Mouse (Mus musculus): ENCODE results near the gene Prrg4. TPM values are rescaled to one million over a fixed set of nuclear protein-coding genes. Genes with fewer than 3 reads are reported as not detected.
"Not testable (repeated sequence)": the region's sequence is repeated elsewhere in the genome, so short reads cannot be mapped to it uniquely, and the experiment has no call there.

Prrg4 gene
- polyA plus RNA-seq, 1 experiment = 1.6 TPM

DNA sequence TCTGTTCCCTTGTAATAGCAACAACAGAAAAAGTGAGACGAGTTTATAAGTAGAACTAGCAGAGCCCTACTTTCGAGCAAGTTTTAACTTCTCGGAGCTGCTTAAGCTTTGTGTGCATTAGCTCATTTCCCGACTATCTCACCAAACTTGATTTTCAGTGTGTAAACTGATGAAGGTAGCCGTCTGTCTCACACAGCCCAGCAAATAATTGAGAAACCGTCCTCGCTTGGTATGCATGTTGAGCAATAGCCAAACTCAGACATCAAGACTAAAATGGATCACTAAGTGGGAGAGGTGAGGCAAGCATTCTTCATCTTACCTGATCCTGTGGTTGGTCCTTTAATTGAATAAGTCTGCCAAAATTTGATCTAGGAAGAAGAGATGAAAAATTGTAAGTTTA is 7.9 kb downstream of the Prrg4 start:
- 86% methylated on average over 7 of the region's 7 CpGs for WGBS
- Histone ChIP-seq H3K27ac (ENCODE audit: insufficient read depth, low read depth, low read length) (no peak overlapping the region), H3K27me3 (replicated peaks; ENCODE audit: control insufficient read depth, insufficient read depth, low read length) (no peaks in the 10 kb centered on the region), H3K36me3 (ENCODE audit: control insufficient read depth, insufficient read depth, low read length) (no peaks in the 10 kb centered on the region), H3K4me1 (ENCODE audit: control insufficient read depth, insufficient read depth, low read length) (no peaks in the 10 kb centered on the region), H3K4me3 (ENCODE audit: insufficient read depth, low read depth, low read length) (no peak overlapping the region)
- TF ChIP-seq POLR2A (IDR thresholded peaks at IDR 0.05; ENCODE audit: low read depth, low read length) = no peak
- no peak for TF ChIP-seq CTCF (conservative IDR thresholded peaks at IDR 0.05; ENCODE audit: insufficient read depth, insufficient read length, low read depth, low read length)
- DNase-seq = no peak

DNA sequence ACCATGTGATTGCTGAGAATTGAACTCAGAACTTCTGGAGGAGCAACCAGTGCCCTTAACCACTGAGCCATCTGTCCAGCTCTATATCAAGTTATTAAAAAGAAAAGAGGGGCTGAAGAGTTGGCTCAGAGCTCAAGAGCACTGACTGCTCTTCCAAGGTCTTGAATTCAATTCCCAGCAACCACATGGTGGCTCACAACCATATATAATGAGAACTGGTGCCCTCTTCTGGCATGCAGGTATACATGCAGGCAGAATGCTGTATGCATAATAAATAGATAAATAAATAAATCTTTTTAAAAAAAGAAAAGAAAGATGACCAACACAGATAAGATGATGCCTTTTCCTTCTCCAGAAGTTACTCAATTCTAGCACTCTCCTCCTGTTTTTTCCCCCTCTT is 8.7 kb downstream of the Prrg4 start:
- H3K36me3 ChIP-seq (ENCODE audit: control insufficient read depth, insufficient read depth, low read length) = no peaks in the 10 kb centered on the region
- H3K27me3 ChIP-seq (replicated peaks; ENCODE audit: control insufficient read depth, insufficient read depth, low read length) = no peaks in the 10 kb centered on the region
- H3K4me1 ChIP-seq (ENCODE audit: control insufficient read depth, insufficient read depth, low read length) = no peaks in the 10 kb centered on the region
- no peak overlapping the region for H3K4me3 ChIP-seq (ENCODE audit: insufficient read depth, low read depth, low read length)
- H3K27ac ChIP-seq (ENCODE audit: insufficient read depth, low read depth, low read length) = no peak overlapping the region
- no peak for DNase-seq
- TF ChIP-seq CTCF (conservative IDR thresholded peaks at IDR 0.05; ENCODE audit: insufficient read depth, insufficient read length, low read depth, low read length) = no peak
- no peak for TF ChIP-seq POLR2A (IDR thresholded peaks at IDR 0.05; ENCODE audit: low read depth, low read length)

DNA sequence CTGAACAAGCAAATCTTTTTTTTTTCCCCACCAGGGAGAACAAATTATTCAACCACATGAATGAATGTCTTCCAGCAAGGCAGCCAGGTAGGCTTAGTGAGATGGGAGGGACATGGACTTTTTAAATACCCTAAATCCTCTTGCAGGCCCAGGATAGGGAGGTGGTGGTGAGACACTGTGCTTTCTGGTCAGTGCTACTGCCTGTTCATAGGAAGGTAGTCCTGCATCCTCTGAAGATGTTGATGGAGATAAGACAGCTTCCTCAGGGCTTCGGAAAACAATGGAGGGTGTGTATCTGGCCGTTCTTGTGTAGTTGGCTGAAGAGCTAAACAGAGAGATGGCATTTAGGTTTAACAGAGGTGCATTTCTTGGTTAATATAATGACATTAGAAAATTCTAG is 17.2 kb downstream of the Prrg4 start:
- H3K4me1 ChIP-seq (ENCODE audit: control insufficient read depth, insufficient read depth, low read length) = no peaks in the 10 kb centered on the region
- WGBS = 75% methylated on average over 2 of the region's 2 CpGs
- H3K27me3 ChIP-seq (replicated peaks; ENCODE audit: control insufficient read depth, insufficient read depth, low read length) = no peaks in the 10 kb centered on the region
- no peak for DNase-seq
- H3K36me3 ChIP-seq (ENCODE audit: control insufficient read depth, insufficient read depth, low read length) = no peaks in the 10 kb centered on the region
- TF ChIP-seq CTCF (conservative IDR thresholded peaks at IDR 0.05; ENCODE audit: insufficient read depth, insufficient read length, low read depth, low read length) (no peak), POLR2A (IDR thresholded peaks at IDR 0.05; ENCODE audit: low read depth, low read length) (no peak)
- no peak overlapping the region for H3K27ac ChIP-seq (ENCODE audit: insufficient read depth, low read depth, low read length)
- H3K4me3 ChIP-seq (ENCODE audit: insufficient read depth, low read depth, low read length) = no peak overlapping the region

DNA sequence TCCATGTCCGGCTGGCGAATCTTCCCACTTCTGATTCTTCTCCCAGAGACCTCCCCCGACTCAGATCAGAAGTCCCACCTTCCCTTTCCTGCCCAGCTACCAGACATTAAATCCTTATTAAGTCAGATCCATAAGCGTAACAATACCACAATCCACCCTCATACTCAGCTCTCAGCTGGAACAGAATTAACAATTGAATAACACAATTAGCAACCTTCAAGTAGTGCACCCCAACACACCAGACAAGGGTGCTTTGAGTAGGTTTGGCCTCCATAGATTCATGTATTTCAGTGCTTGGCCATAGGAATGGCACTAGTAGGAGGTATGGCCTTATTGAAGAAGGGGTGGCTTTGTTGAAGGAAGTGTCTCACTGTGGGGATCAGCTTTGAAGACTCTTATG is 23.5 kb downstream of the Prrg4 start:
- TF ChIP-seq CTCF (conservative IDR thresholded peaks at IDR 0.05; ENCODE audit: insufficient read depth, insufficient read length, low read depth, low read length) = no peak
- TF ChIP-seq POLR2A (IDR thresholded peaks at IDR 0.05; ENCODE audit: low read depth, low read length) = no peak
- H3K4me1 ChIP-seq (ENCODE audit: control insufficient read depth, insufficient read depth, low read length) = no peaks in the 10 kb centered on the region
- no peaks in the 10 kb centered on the region for H3K36me3 ChIP-seq (ENCODE audit: control insufficient read depth, insufficient read depth, low read length)

DNA sequence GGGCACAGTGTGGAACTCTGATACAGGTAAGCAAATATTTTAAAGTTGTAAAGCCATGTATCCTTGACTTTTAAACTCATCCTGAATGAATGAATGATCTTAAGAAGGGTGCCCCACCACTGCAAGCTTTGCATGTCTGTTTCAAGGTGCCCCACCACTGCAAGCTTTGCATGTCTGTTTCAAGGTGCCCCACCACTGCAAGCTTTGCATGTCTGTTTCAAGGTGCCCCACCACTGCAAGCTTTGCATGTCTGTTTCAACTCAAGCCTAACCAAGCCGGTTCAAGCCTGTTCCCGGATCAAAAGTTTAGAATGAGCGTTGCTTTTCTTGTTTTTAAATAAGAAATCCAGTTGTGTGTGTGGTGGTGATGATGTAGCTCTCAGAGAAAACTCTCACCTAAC is 30.9 kb downstream of the Prrg4 start:
- WGBS = 67% methylated on average over 3 of the region's 3 CpGs

More for the DNA sequence above, 23.5 kb downstream of the Prrg4 start:
- Histone ChIP-seq H3K27me3 (replicated peaks; ENCODE audit: control insufficient read depth, insufficient read depth, low read length) (no peaks in the 10 kb centered on the region), H3K27ac (ENCODE audit: insufficient read depth, low read depth, low read length) (no peak overlapping the region), H3K4me3 (ENCODE audit: insufficient read depth, low read depth, low read length) (no peak overlapping the region)
- DNase-seq = no peak
- 94% methylated on average over 4 of the region's 4 CpGs for WGBS

DNA sequence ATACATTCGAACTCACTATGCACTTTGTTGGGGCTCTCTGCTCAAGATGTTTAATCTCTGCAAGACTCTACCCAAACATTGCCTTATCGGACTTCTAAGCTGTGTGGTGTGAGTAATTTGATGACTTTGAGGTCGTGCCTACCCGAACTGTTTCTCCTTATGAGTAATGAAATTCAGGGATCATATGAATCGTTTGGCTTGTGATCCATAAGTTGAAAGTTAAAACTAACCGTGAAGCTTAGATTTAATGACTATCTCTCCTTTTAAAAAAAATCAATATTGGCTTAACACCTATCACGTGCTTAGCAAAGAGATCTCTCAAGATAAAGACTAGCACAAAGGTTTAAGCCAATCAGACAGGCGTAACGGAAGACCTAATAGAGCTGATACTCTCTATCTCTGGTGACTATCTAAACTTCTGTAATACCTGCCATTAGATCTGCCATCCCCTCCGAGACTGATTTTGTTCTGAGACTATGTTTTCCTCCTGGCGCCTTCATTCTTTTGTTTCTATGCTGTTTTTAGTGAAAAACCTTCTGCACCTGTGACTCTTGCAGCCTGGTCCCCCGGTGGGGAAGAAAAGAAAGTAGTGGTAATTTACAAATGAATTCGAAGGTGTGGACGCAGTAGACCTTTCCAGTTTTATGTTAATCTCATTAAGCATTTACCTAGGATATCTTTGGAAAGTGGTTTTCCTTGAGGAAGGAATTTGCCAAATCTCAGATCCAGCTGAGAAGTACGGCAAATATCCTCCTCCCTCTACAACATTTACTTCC is 31.9 kb downstream of the Prrg4 start:
- Histone ChIP-seq H3K4me1 (ENCODE audit: control insufficient read depth, insufficient read depth, low read length) (no peaks in the 10 kb centered on the region; the same call in 1 of the 2 replicates), H3K4me3 (ENCODE audit: insufficient read depth, low read depth, low read length) (peak overlapping the region; percentile 61), H3K27ac (ENCODE audit: insufficient read depth, low read depth, low read length) (peak overlapping the region; percentile 62; the same call in 1 of the 2 replicates), H3K36me3 (ENCODE audit: control insufficient read depth, insufficient read depth, low read length) (no peaks in the 10 kb centered on the region), H3K27me3 (replicated peaks; ENCODE audit: control insufficient read depth, insufficient read depth, low read length) (no peaks in the 10 kb centered on the region)
- peak; percentile 14 for DNase-seq
- under 1% methylated on average over 15 of the region's 15 CpGs for WGBS
- no peak for TF ChIP-seq CTCF (conservative IDR thresholded peaks at IDR 0.05; ENCODE audit: insufficient read depth, insufficient read length, low read depth, low read length)
- no peak for TF ChIP-seq POLR2A (IDR thresholded peaks at IDR 0.05; ENCODE audit: low read depth, low read length)

More for the DNA sequence above, 30.9 kb downstream of the Prrg4 start:
- not testable (repeated sequence) for H3K36me3 ChIP-seq (ENCODE audit: control insufficient read depth, insufficient read depth, low read length); H3K4me1 ChIP-seq (ENCODE audit: control insufficient read depth, insufficient read depth, low read length); H3K27ac ChIP-seq (ENCODE audit: insufficient read depth, low read depth, low read length); H3K4me3 ChIP-seq (ENCODE audit: insufficient read depth, low read depth, low read length); DNase-seq; H3K27me3 ChIP-seq (replicated peaks; ENCODE audit: control insufficient read depth, insufficient read depth, low read length)

DNA sequence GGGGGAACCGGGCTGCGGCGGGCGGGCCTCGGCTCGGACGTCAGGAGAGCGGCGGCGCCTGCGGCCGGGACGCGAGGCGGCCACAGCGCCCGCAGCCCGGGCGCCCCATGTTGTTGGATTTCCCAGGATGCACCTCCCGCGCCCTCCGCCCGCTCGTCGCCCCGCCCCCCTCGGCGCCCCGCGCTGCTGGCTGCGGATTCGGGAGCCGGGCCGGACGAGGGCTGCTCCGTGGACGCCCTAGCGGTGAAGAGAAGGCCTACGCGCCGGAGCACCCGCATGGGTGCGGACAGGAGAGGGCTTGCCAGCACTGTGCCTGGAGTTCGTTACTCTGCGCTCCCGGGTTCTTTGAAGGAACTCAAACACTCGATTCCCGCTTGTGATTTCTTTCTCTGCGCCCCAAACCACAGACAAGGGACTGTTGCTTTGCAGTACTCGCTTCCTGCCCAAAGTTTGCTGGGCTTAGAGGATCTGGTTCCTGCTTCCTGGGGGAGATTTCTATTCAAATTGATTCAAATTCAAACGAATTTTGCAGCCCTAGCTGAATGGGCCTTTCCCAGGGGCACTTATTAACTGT is 32.7 kb downstream of the Prrg4 start:
- H3K4me1 ChIP-seq (ENCODE audit: control insufficient read depth, insufficient read depth, low read length) = no peaks in the 10 kb centered on the region; the same call in 1 of the 2 replicates
- peak overlapping the region; percentile 62 for H3K27ac ChIP-seq (ENCODE audit: insufficient read depth, low read depth, low read length)
- peak; percentile 96 for DNase-seq
- H3K36me3 ChIP-seq (ENCODE audit: control insufficient read depth, insufficient read depth, low read length) = no peaks in the 10 kb centered on the region
- WGBS = under 1% methylated on average over 42 of the region's 51 CpGs
- TF ChIP-seq POLR2A (IDR thresholded peaks at IDR 0.05; ENCODE audit: low read depth, low read length) = no peak
- peak; percentile 60 for TF ChIP-seq CTCF (conservative IDR thresholded peaks at IDR 0.05; ENCODE audit: insufficient read depth, insufficient read length, low read depth, low read length)
- no peaks in the 10 kb centered on the region for H3K27me3 ChIP-seq (replicated peaks; ENCODE audit: control insufficient read depth, insufficient read depth, low read length)
- peak overlapping the region; percentile 61 for H3K4me3 ChIP-seq (ENCODE audit: insufficient read depth, low read depth, low read length)

Measured in kidney, adult 2 months (tissue).